Mouse (Mus musculus): ENCODE measurements around the gene Bmp8a. TPM values are rescaled to one million over a fixed set of nuclear protein-coding genes. Genes with fewer than 3 reads are reported as not detected.

Gene Bmp8a
- polyA plus RNA-seq (2015; fragmentation: Nextera tagmentation; extraction: Ambion mirVana): 0.48 and 0.60 TPM in 2 replicates

DNA sequence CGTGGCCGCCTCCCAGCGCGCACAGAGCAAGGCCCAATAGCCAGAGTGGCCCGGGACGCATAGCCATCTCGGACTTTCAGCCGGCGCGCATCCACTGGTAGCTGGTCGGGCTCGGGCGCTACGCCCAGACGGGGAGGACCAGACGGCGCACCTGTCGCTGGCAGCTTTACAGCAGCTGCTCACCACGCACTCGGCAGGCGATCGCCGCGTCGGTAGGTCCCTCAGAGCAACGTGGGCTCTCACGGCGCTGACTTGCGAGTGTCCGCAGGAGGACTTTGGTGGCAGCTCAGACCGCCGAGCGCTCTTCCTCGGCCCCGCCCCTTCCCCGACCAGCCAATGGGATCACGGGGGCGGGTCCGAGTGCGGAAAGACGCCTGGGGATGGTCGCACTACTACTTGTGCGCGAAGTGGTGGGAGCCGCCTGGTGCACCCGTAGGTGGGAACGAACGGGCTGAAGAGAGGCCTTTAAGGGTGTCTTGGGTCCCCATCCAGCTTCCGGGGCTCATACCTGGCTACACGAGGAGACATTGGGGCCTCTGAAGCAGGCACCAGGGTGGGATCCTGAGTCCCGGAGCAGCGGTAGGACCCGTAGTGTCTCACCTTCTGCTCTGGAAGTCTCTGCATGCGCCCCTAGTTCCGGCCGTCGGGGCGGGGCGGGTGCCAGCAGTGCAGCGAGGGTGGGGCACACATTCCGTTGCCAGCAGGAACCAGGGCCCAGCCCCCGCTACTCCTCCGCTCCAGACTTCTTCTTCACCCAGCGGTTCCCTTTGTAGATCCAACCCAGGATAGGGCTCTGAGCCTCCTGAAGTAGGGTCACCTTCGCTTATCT lies at the start of gene Bmp8a:
Bmp8a (minus strand) TSS at position 611 of the 829 bp plus-strand sequence.

DNA sequence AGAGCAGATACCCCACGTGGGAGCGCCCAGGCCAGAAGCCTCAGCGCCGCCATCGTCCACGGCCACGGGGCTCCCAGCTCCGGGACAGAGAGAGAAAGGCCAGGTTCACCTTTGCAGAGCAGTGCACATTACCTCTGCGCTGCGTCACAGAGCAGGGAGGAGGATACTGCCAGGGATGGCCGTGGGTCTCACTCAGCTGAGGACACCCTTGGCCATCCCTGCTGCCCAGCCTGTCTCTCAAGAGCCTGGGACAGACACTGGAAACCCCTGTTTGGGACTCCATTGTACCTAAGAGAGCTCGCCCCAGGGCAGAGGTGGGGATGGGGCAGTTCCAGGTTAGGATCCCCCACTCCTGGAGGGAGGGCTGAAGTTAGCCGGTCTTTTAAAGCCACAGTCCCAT lies 19.5 kb downstream of the Bmp8a start, which contains the start of gene Oxct2a:
Oxct2a (minus strand) TSS at position 101 of the 400 bp plus-strand sequence.

Other genes starting within 250 kb of the Bmp8a start
- gene Bmp8b, start 238.1 kb downstream of the Bmp8a start, polyA plus RNA-seq (2015; fragmentation: Nextera tagmentation; extraction: Ambion mirVana): 0.17 TPM in 1 of 2 replicates, not detected in the other
- not detected in 2 replicates for gene Oxct2b, start 227.0 kb downstream of the Bmp8a start, polyA plus RNA-seq (2015; fragmentation: Nextera tagmentation; extraction: Ambion mirVana)
- gene Ppie, start 203.3 kb downstream of the Bmp8a start, polyA plus RNA-seq (2015; fragmentation: Nextera tagmentation; extraction: Ambion mirVana): 32.2 and 38.3 TPM in 2 replicates
- 0.17 and 0.23 TPM in 2 replicates for gene Hpcal4, start 160.0 kb downstream of the Bmp8a start, polyA plus RNA-seq (2015; fragmentation: Nextera tagmentation; extraction: Ambion mirVana)
- 0.41 and 0.59 TPM in 2 replicates for gene Nt5c1a, start 141.7 kb downstream of the Bmp8a start, polyA plus RNA-seq (2015; fragmentation: Nextera tagmentation; extraction: Ambion mirVana)
- 10.5 and 11.1 TPM in 2 replicates for gene Heyl, start 109.7 kb downstream of the Bmp8a start, polyA plus RNA-seq (2015; fragmentation: Nextera tagmentation; extraction: Ambion mirVana)
- gene Pabpc4, start 80.9 kb downstream of the Bmp8a start, polyA plus RNA-seq (2015; fragmentation: Nextera tagmentation; extraction: Ambion mirVana): 62.9 and 72.8 TPM in 2 replicates
- gene Oxct2a, start 19.6 kb downstream of the Bmp8a start, polyA plus RNA-seq (2015; fragmentation: Nextera tagmentation; extraction: Ambion mirVana): not detected in 2 replicates